Mouse (Mus musculus): ENCODE data around the gene Kcnmb4. TPM values are rescaled to one million over a fixed set of nuclear protein-coding genes. Genes with fewer than 3 reads are reported as not detected.
A peak's percentile ranks its signal among the peaks of the same experiment; 100 is the strongest.

Kcnmb4 gene
- total RNA-seq, 1 experiment, result 1.8 TPM

GRCm38 (mm10) chr10:116513254-116513635 lies 39.6 kb upstream of the Kcnmb4 start:
- no peak overlapping the region; the same call in 1 of the 2 replicates for H3K27ac ChIP-seq (ENCODE audit: insufficient read depth, low read depth, low read length, poor library complexity, severe bottlenecking)
- in situ Hi-C loops (cut with MboI; ENCODE audit: low sequenced_read_pairs in 2 of 2, unreplicated experiment in 2 of 2), result no loop called here
- peak; percentile 21 for DNase-seq (ENCODE audit: low read depth, low spot score)

DNA sequence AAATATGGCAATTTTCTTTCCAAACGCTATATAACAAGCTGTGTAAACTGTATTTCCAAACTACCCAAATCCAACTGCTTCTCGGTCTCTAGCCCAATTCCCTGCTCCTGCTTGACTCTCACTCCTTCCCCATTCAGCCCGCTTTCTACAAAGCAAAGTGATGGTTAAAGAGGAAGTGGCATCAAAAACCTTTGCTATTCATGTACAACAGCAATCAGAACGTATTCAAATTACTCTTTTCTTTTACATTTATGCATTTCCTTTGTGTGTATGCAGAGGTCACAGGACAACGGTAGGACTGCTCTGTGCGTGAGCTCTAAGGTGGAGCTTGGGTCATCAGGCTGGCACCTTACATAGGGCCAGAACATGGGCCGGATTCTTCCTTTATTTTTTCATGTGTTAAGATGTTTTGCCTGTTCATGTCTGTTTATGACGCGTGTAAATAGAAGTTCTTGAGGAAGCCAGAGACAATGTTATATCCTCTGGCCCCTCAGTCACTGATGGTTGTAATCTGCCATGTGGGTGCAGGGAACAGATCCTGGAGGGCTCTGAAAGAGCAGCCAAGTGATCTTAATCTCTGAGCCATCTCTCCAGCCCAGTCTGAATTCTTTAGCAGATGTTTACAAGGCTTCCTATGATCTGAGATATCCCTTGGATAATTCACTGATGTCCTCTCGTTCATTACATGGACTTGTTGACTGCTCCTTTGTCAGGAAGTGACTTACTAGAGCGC lies 39.0 kb upstream of the Kcnmb4 start:
- H3K9me3 ChIP-seq (ENCODE audit: control insufficient read depth, insufficient read depth, low read depth, low read length), result no peaks in the 10 kb centered on the region
- in situ Hi-C loops (cut with MboI; ENCODE audit: low sequenced_read_pairs in 2 of 2, unreplicated experiment in 2 of 2), result no loop called here
- no peak for TF ChIP-seq MAFK (IDR thresholded peaks at IDR 0.05; ENCODE audit: insufficient read depth, low read depth, low read length)
- TF ChIP-seq ZC3H11A (IDR thresholded peaks at IDR 0.05; ENCODE audit: borderline replicate concordance, low read depth, low read length), result no peak
- TF ChIP-seq HCFC1 (IDR thresholded peaks at IDR 0.05; ENCODE audit: borderline replicate concordance, insufficient read depth, low read length), result no peak
- no peak for TF ChIP-seq CHD2 (IDR thresholded peaks at IDR 0.05; ENCODE audit: low read depth, low read length)
- no peak for TF ChIP-seq ZNF384 (IDR thresholded peaks at IDR 0.05; ENCODE audit: low read depth, low read length)
- DNase-seq (ENCODE audit: low read depth, low spot score), result peak; percentile 19
- H3K4me3 ChIP-seq (ENCODE audit: insufficient read depth in 1 of 2, low read depth in 1 of 2, low read length in 2 of 2, poor library complexity in 1 of 2, severe bottlenecking in 1 of 2), result no peak overlapping the region
- peaks cover 6 to 8% of the 10 kb centered on the region in 2 experiments; a peak in 3 of 4 replicates for H3K4me1 ChIP-seq (ENCODE audit: control insufficient read depth in 2 of 2, insufficient read depth in 2 of 2, low read length in 2 of 2, poor library complexity in 1 of 2)
- H3K9ac ChIP-seq (ENCODE audit: insufficient read depth, low read depth, low read length, poor library complexity, severe bottlenecking), result no peak overlapping the region
- H3K36me3 ChIP-seq (ENCODE audit: control insufficient read depth, insufficient read depth, low read length, poor library complexity, severe bottlenecking), result no peaks in the 10 kb centered on the region; the same call in 1 of the 2 replicates
- H3K27ac ChIP-seq (ENCODE audit: insufficient read depth, low read depth, low read length, poor library complexity, severe bottlenecking), result no peak overlapping the region; the same call in 1 of the 2 replicates

More at GRCm38 (mm10) chr10:116513254-116513635, 39.6 kb upstream of the Kcnmb4 start:
- H3K36me3 ChIP-seq (ENCODE audit: control insufficient read depth, insufficient read depth, low read length, poor library complexity, severe bottlenecking), result no peaks in the 10 kb centered on the region; the same call in 1 of the 2 replicates
- TF ChIP-seq HCFC1 (IDR thresholded peaks at IDR 0.05; ENCODE audit: borderline replicate concordance, insufficient read depth, low read length) (no peak), MAFK (IDR thresholded peaks at IDR 0.05; ENCODE audit: insufficient read depth, low read depth, low read length) (peak; percentile 81)
- H3K4me1 ChIP-seq (ENCODE audit: control insufficient read depth in 2 of 2, insufficient read depth in 2 of 2, low read length in 2 of 2, poor library complexity in 1 of 2), result peaks cover 6 to 8% of the 10 kb centered on the region in 2 experiments; a peak in 3 of 4 replicates
- H3K9ac ChIP-seq (ENCODE audit: insufficient read depth, low read depth, low read length, poor library complexity, severe bottlenecking), result no peak overlapping the region
- H3K4me3 ChIP-seq (ENCODE audit: insufficient read depth in 1 of 2, low read depth in 1 of 2, low read length in 2 of 2, poor library complexity in 1 of 2, severe bottlenecking in 1 of 2), result no peak overlapping the region
- no peaks in the 10 kb centered on the region for H3K9me3 ChIP-seq (ENCODE audit: control insufficient read depth, insufficient read depth, low read depth, low read length)

GRCm38 (mm10) chr10:116505303-116506014 lies 31.8 kb upstream of the Kcnmb4 start:
- Histone ChIP-seq H3K27ac (ENCODE audit: insufficient read depth, low read depth, low read length, poor library complexity, severe bottlenecking) (no peak overlapping the region), H3K4me1 (ENCODE audit: control insufficient read depth in 2 of 2, insufficient read depth in 2 of 2, low read length in 2 of 2, poor library complexity in 1 of 2) (no peaks in the 10 kb centered on the region; a peak in 1 of 4 replicates), H3K36me3 (ENCODE audit: control insufficient read depth, insufficient read depth, low read length, poor library complexity, severe bottlenecking) (no peaks in the 10 kb centered on the region; the same call in 1 of the 2 replicates), H3K9me3 (ENCODE audit: control insufficient read depth, insufficient read depth, low read depth, low read length) (no peaks in the 10 kb centered on the region), H3K4me3 (ENCODE audit: insufficient read depth in 1 of 2, low read depth in 1 of 2, low read length in 2 of 2, poor library complexity in 1 of 2, severe bottlenecking in 1 of 2) (no peak overlapping the region), H3K9ac (ENCODE audit: insufficient read depth, low read depth, low read length, poor library complexity, severe bottlenecking) (no peak overlapping the region)
- no peak for DNase-seq (ENCODE audit: low read depth, low spot score)
- TF ChIP-seq ZC3H11A (IDR thresholded peaks at IDR 0.05; ENCODE audit: borderline replicate concordance, low read depth, low read length) (no peak), MAFK (IDR thresholded peaks at IDR 0.05; ENCODE audit: insufficient read depth, low read depth, low read length) (no peak), HCFC1 (IDR thresholded peaks at IDR 0.05; ENCODE audit: borderline replicate concordance, insufficient read depth, low read length) (no peak), CHD2 (IDR thresholded peaks at IDR 0.05; ENCODE audit: low read depth, low read length) (no peak), ZNF384 (IDR thresholded peaks at IDR 0.05; ENCODE audit: low read depth, low read length) (no peak)
- in situ Hi-C loops (cut with MboI; ENCODE audit: low sequenced_read_pairs in 2 of 2, unreplicated experiment in 2 of 2), result no loop called here

DNA sequence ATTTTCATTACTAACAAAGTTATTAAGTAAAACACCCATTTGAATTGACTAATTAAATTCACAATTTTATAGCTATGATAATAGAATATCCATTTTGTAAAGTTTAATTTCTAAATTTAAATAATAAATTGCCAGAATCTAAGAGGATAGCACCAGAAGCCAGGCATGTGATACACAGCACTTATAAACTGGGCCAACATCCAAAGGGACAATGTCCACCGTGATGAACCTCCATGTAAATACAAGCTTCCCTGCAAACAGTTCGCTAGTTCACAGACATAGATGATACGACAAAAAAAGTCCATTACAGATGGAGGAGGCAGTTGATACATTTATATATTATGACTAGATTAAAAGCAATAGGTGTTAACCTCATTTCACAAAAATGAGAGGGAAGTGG lies 19.1 kb upstream of the Kcnmb4 start:
- Histone ChIP-seq H3K27ac (ENCODE audit: insufficient read depth, low read depth, low read length, poor library complexity, severe bottlenecking) (no peak overlapping the region), H3K4me1 (ENCODE audit: control insufficient read depth in 2 of 2, insufficient read depth in 2 of 2, low read length in 2 of 2, poor library complexity in 1 of 2) (no peaks in the 10 kb centered on the region), H3K9ac (ENCODE audit: insufficient read depth, low read depth, low read length, poor library complexity, severe bottlenecking) (no peak overlapping the region), H3K36me3 (ENCODE audit: control insufficient read depth, insufficient read depth, low read length, poor library complexity, severe bottlenecking) (peaks cover 12% of the 10 kb centered on the region), H3K9me3 (ENCODE audit: control insufficient read depth, insufficient read depth, low read depth, low read length) (no peaks in the 10 kb centered on the region), H3K4me3 (ENCODE audit: insufficient read depth in 1 of 2, low read depth in 1 of 2, low read length in 2 of 2, poor library complexity in 1 of 2, severe bottlenecking in 1 of 2) (no peak overlapping the region)
- TF ChIP-seq ZNF384 (IDR thresholded peaks at IDR 0.05; ENCODE audit: low read depth, low read length), result no peak
- no peak for TF ChIP-seq CHD2 (IDR thresholded peaks at IDR 0.05; ENCODE audit: low read depth, low read length)
- TF ChIP-seq MAFK (IDR thresholded peaks at IDR 0.05; ENCODE audit: insufficient read depth, low read depth, low read length), result no peak
- TF ChIP-seq ZC3H11A (IDR thresholded peaks at IDR 0.05; ENCODE audit: borderline replicate concordance, low read depth, low read length), result no peak
- no peak for TF ChIP-seq HCFC1 (IDR thresholded peaks at IDR 0.05; ENCODE audit: borderline replicate concordance, insufficient read depth, low read length)
- DNase-seq (ENCODE audit: low read depth, low spot score), result no peak
- in situ Hi-C loops (cut with MboI; ENCODE audit: low sequenced_read_pairs in 2 of 2, unreplicated experiment in 2 of 2), result no loop called here

All from ES-E14 (cell line).